Mouse (Mus musculus) olfactory bulb, adult 2 months (tissue): ENCODE measurements at regions not wholly inside any gene's neighbourhood (a gene's known extent, or its start where the extent isn't known, plus 50 kb on each side); places are given as distances from the start of the nearest gene placed in this dataset.

Experiments used
- CTCF ChIP-seq: fragments of 200-500 bp; IDR thresholded peaks from 2 replicates; pipeline ENCODE4 v1.5.1; 2012; ENCODE audit warnings: low read depth, mild to moderate bottlenecking, low read length, moderate library complexity; ENCODE audit not compliant: insufficient read depth
- POLR2A ChIP-seq: fragments of 200-500 bp; IDR thresholded peaks from 2 replicates; pipeline ENCODE4 v1.6.1; 2012; ENCODE audit warnings: mild to moderate bottlenecking, low read depth, low read length, moderate library complexity; ENCODE audit not compliant: insufficient read depth

DNA sequence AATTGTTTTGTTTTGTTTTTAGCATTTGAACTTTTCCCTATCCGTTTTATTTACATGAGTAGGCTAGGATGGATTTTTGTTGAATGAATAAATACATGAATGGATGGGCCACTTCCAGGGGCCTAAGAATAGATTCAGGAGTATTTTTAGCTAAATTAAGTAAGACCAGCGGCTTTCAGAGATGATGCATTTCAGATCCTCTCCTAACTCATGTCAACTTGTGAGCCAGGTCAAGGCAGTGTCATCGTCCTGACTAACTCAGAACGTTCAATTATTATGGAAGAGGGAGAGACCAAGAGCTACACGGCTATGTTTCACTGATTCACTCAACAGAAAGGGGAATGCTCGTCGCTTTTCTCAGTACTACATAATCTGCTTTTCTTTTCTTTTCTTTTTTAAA is 75.5 kb upstream of the Tsc22d2 start:
- TF ChIP-seq POLR2A, result no peak
- TF ChIP-seq CTCF, result no peak
